Mouse (Mus musculus) heart, embryonic 16.5 days (tissue): ENCODE data around the gene Glp2r. TPM values are rescaled to one million over a fixed set of nuclear protein-coding genes. Genes with fewer than 3 reads are reported as not detected.

Source experiments
- ATAC-seq: fragments of 200-750 bp; cut with Nextera tagmentation; replicated peaks from 2 replicates; pipeline ENCODE4 v1.8.0; 2017; ENCODE audit warnings: moderate number of reproducible peaks; ENCODE audit not compliant: insufficient read depth, low FRiP score; ENCODE audit errors: extremely low read depth
- H3K27ac ChIP-seq: fragments of 300-500 bp; sonication (generic); 2 replicates; pipeline ENCODE4 v1.5.1; 2014; ENCODE audit warnings: mild to moderate bottlenecking, low read length, control low read depth, moderate library complexity
- H3K27me3 ChIP-seq: fragments of 300-500 bp; sonication (generic); 2 replicates; pipeline ENCODE4 v1.6.1; 2014; ENCODE audit warnings: low read length, mixed read lengths; ENCODE audit not compliant: control insufficient read depth, insufficient read depth
- H3K36me3 ChIP-seq: fragments of 300-500 bp; sonication (generic); 2 replicates; pipeline ENCODE4 v1.6.1; 2014; ENCODE audit not compliant: control insufficient read depth, insufficient read depth
- H3K4me1 ChIP-seq: fragments of 300-500 bp; sonication (generic); 2 replicates; pipeline ENCODE4 v1.6.1; 2014; ENCODE audit warnings: low read length, mixed read lengths; ENCODE audit not compliant: control insufficient read depth, insufficient read depth
- H3K4me2 ChIP-seq: fragments of 300-500 bp; sonication (generic); 2 replicates; pipeline ENCODE4 v1.6.1; 2014; ENCODE audit warnings: low read depth, mild to moderate bottlenecking, control low read depth, low read length
- H3K4me3 ChIP-seq: fragments of 300-500 bp; sonication (generic); 2 replicates; pipeline ENCODE4 v1.5.1; 2014; ENCODE audit warnings: mild to moderate bottlenecking, control low read depth, low read length
- H3K9ac ChIP-seq: fragments of 300-500 bp; sonication (generic); 2 replicates; pipeline ENCODE4 v1.6.1; 2014; ENCODE audit warnings: low read length, control low read depth
- H3K9me3 ChIP-seq: fragments of 300-500 bp; sonication (generic); replicated peaks from 2 replicates; pipeline ENCODE4 v1.6.1; 2016; ENCODE audit warnings: low read length; ENCODE audit not compliant: control insufficient read depth
- WGBS: fragments of 180-500 bp; shearing (Covaris S2); extraction: QIAGEN DNeasy Blood & Tissue Kit; methylation state at CpG from one replicate; pipeline ENCODE4 v1.1.7; 2014; 5-methylcytosine and 5-hydroxymethylcytosine counted together
- polyA plus RNA-seq: library from polyadenylated mRNA; unstranded; fragments of >200 nt; fragmentation: Nextera tagmentation; extraction: Ambion mirVana; gene quantifications from 2 replicates; pipeline ENCODE4 v1.2.1, GENCODE M21; 2015

The Glp2r gene
- polyA plus RNA-seq, 1 experiment from 2014 or later = 0.07 TPM

DNA sequence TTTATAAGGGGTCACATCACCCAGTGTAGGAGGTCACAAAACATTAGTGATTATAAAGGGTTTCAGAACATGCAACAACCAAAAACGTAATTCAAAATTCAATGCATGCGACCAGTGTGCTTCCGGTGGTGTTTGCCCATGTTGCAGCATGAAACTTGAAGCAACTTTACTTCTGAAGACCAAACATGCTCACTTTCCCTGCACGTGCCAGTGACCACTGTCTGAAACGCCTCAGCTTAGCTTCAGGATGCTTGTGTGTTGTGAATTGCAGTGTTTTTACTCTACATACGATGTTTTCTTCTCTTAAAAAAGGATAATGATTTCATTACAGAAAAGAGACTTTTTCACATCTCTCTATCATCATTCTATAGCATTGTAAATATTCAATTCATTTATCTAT, 32.6 kb downstream of the Glp2r start:
- no peaks in the 10 kb centered on the region for H3K4me1 ChIP-seq
- no peaks in the 10 kb centered on the region for H3K36me3 ChIP-seq
- ATAC-seq = no peak
- no peaks in the 10 kb centered on the region for H3K27me3 ChIP-seq
- H3K9me3 ChIP-seq = no peaks in the 10 kb centered on the region
- H3K27ac ChIP-seq = no peak overlapping the region
- H3K4me2 ChIP-seq = no peak overlapping the region
- H3K9ac ChIP-seq = no peak overlapping the region
- no peak overlapping the region for H3K4me3 ChIP-seq
- 77% methylated on average over 6 of the region's 6 CpGs for WGBS

DNA sequence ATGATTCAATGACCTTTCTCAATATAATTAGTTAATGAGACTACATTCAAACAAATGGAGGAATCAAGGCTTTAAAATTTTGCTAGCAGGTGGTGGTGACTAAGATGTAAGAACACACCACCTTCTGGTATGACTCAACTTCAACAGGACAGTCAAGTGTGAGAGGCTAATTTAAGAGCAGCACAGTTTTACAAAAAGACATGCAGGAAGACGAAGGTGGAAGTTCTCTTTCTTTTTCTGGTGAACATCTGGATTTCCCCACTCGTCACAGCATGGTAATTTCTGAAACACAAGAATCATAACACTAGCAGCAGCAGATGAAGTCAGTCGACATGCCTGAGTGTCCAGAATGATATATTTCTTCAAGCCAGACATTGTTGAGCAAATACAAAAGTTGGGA, 36.4 kb downstream of the Glp2r start:
- Histone ChIP-seq H3K4me1 (no peaks in the 10 kb centered on the region), H3K9me3 (0 out of 2 replicates have a peak, but pooled peaks cover 3% of the 10 kb centered on the region), H3K27me3 (no peaks in the 10 kb centered on the region), H3K4me3 (no peak overlapping the region), H3K9ac (no peak overlapping the region), H3K4me2 (no peak overlapping the region), H3K36me3 (no peaks in the 10 kb centered on the region), H3K27ac (no peak overlapping the region)
- ATAC-seq = no peak
- 69% methylated on average over 3 of the region's 3 CpGs for WGBS

DNA sequence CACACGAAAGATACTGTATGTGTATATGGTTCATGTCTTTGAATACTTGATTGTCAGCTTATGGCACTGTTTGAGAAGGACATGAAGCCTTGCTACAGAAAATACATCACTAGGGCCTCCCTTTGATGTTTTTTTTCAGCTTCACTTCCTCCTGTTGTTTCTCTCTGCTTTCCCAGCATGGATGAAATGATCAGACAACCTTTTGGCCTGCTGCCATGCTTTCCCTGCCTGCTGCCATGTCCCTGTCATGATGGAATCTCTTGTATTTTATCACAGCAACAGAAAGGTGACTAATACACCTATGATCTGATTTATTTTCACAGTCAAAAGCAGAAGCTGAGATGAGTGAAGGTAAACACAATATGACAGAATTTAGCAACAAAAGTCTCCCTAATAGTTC, 37.2 kb downstream of the Glp2r start:
- Histone ChIP-seq H3K4me2 (no peak overlapping the region), H3K4me3 (no peak overlapping the region), H3K4me1 (no peaks in the 10 kb centered on the region), H3K36me3 (no peaks in the 10 kb centered on the region), H3K9ac (no peak overlapping the region), H3K27ac (no peak overlapping the region), H3K27me3 (no peaks in the 10 kb centered on the region), H3K9me3 (0 out of 2 replicates have a peak, but pooled peaks cover 3% of the 10 kb centered on the region)
- ATAC-seq = no peak
- 83% methylated on average over 1 of the region's 1 CpGs for WGBS

DNA sequence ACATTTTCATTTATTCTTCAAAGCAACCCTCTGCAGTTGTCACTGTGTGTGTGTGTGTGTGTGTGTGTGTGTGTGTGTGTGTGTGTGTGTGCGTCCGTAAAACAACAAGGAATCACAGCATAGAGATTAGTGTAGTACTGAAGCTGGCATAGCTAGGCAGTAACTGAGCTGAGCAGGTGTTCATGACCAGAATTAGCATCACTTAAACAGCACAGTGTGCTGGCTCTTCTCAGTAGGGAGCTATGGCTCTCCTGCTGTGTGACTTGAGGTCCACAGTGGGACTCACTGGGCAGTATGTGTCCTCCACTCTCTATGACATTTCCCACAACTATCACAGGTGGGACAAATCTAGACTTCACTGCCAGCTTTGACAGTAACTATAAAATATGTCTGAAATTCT, 39.9 kb downstream of the Glp2r start:
- no peak overlapping the region for H3K4me2 ChIP-seq
- H3K4me3 ChIP-seq = no peak overlapping the region
- ATAC-seq = no peak
- no peak overlapping the region for H3K9ac ChIP-seq
- peaks cover 9% of the 10 kb centered on the region for H3K4me1 ChIP-seq
- H3K27ac ChIP-seq = no peak overlapping the region
- H3K27me3 ChIP-seq = no peaks in the 10 kb centered on the region
- WGBS = 87% methylated on average over 2 of the region's 2 CpGs
- no peaks in the 10 kb centered on the region for H3K36me3 ChIP-seq
- H3K9me3 ChIP-seq = 0 out of 2 replicates have a peak, but pooled peaks cover 3% of the 10 kb centered on the region

DNA sequence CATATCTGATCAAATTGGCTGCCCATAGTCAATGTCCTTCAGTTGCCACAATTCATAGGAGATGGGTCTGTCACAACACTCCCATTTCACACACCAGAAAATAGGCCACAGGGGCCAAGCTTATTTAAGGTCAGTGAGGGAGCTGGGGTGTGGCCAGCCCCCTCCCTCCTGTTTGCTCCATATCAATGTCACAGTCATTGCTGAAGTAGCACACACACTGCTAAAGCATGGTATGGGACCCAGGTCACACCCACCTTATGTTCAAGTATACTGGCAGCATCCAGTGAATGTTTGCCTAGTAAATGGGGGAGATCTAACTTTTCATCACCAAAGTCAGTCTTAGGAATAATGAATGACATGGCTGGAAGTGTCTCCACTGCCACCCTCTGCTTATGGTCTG, 42.2 kb downstream of the Glp2r start:
- Histone ChIP-seq H3K27ac (no peak overlapping the region), H3K36me3 (no peaks in the 10 kb centered on the region), H3K4me2 (no peak overlapping the region), H3K27me3 (no peaks in the 10 kb centered on the region), H3K9me3 (0 out of 2 replicates have a peak, but pooled peaks cover 3% of the 10 kb centered on the region), H3K9ac (no peak overlapping the region), H3K4me3 (no peak overlapping the region), H3K4me1 (peaks cover 9% of the 10 kb centered on the region)
- no peak for ATAC-seq

DNA sequence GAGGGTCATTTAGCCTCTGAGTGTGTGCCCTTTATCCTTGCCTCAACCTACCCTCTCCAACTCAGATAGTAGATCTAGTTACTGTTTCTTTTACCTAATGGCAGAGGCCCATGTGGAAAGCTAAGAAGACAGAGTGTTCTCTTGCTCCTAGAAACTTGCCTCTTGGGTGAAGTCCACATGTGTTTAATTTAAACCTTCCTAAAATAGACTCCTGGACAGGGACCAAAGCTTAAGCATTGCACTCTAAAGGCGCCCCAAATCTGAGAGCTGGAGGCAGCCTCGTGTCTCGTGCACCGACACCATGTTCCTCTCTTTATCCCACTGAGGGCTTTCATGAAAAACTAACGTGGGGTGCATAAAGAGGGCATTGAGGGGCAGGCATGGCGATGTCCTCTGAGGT, 43.9 kb downstream of the Glp2r start:
- peak; percentile 71 for ATAC-seq
- Histone ChIP-seq H3K27ac (peak overlapping the region; percentile 66), H3K27me3 (no peaks in the 10 kb centered on the region), H3K9me3 (0 out of 2 replicates have a peak, but pooled peaks cover 3% of the 10 kb centered on the region), H3K36me3 (no peaks in the 10 kb centered on the region), H3K9ac (no peak overlapping the region), H3K4me1 (peaks cover 9% of the 10 kb centered on the region), H3K4me3 (no peak overlapping the region), H3K4me2 (no peak overlapping the region)
- WGBS = 44% methylated on average over 6 of the region's 6 CpGs

DNA sequence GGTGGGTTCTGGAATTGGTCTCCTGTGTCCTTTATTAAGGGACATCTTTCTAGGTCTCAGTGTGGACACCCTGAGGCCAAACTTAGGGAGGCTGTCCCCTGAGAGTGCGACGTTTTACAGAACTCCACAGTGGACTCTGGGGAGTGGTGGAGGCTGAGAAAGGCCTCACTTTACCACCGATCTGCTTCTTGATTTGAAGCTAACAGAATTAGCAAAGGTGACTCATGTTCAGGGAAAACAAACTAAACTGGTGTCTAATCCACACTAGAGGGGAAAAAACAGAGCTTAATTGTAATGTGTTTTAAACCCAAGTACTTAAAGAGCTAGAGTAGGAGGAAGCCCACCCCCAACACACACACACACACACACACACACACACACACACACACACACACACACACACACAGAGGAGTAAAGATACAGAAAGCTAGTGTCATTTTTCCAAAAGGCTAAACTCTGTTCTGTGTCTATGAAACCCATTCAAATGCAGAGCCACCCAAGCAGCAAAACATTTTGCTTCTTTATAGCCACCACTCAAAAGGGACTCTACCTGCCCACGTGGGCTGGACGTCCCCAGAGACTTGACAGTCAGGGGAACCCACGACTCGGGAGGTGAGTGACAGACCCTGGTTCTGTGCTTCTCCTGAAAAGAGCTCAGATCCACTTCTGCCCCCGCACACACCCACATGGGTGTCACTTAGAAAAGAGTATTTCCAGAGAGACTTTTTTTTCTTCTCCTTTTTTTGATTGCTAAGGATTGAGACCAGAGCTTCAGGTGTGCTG, 47.5 kb downstream of the Glp2r start:
- 76% methylated on average over 8 of the region's 8 CpGs for WGBS
- no peaks in the 10 kb centered on the region for H3K9me3 ChIP-seq
- no peak for ATAC-seq
- no peak overlapping the region for H3K4me2 ChIP-seq
- no peak overlapping the region for H3K9ac ChIP-seq
- no peak overlapping the region for H3K27ac ChIP-seq
- H3K4me3 ChIP-seq = no peak overlapping the region
- H3K27me3 ChIP-seq = no peaks in the 10 kb centered on the region
- H3K36me3 ChIP-seq = no peaks in the 10 kb centered on the region
- peaks cover 18% of the 10 kb centered on the region for H3K4me1 ChIP-seq

DNA sequence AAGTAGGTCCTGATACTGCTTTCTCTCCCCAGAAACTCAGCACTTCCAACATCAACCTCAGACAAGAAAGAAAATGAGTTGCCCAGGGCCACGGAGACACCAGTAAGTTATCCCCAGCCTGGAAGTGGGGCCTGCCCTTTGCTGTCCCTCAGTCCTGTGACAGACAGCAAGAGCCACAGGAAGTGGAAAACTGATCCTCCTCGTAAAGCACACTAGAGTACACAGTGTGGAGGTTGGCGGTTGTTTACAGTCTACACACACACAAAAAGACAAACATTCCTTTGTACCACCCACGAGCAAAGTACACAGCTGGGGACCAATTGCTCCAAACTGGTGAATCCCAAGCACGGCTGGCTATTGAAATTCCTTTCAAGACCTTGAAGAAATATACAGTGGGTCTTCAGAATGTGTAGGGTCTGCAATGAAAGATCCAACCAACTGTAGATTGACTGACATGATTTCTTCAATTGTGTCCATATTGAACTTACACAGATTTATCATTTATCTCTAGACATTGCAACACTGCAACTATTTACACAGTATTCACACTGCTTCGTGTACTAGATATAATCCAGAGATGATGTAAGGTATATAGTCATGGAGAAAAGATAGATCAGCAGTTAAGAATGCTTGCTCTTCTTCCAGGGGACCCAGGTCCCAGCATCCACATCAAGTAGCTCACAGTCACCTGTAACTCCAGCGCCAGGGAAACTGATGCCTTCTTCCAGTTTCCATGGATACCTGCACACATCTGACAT, 48.4 kb downstream of the Glp2r start:
- H3K9ac ChIP-seq = no peak overlapping the region
- no peaks in the 10 kb centered on the region for H3K36me3 ChIP-seq
- H3K27ac ChIP-seq = no peak overlapping the region
- H3K9me3 ChIP-seq = no peaks in the 10 kb centered on the region
- H3K27me3 ChIP-seq = no peaks in the 10 kb centered on the region
- ATAC-seq = no peak
- H3K4me1 ChIP-seq = peaks cover 18% of the 10 kb centered on the region
- WGBS = 73% methylated on average over 7 of the region's 7 CpGs
- H3K4me2 ChIP-seq = no peak overlapping the region
- no peak overlapping the region for H3K4me3 ChIP-seq

DNA sequence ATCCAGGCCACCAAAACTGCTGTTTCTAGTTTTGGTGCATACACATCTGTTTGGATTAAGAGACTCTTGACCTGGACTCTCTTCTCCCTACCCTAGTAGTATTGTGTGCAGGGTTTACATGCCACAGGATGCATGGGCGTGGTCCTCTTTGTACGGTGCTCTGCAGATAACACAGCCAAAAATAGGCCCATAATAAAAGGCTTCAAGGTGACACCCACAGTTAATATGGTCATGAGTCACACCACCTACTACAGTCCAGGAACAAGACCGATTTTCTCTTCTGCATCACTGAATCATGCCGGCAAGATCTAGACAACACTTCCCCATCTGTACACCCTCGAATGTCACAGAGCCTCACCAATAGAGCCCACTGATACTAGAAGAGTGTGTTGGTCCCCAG, 49.5 kb downstream of the Glp2r start:
- peaks cover 9% of the 10 kb centered on the region for H3K4me1 ChIP-seq
- no peaks in the 10 kb centered on the region for H3K36me3 ChIP-seq
- ATAC-seq = no peak; the same call in 1 of the 2 replicates
- 56% methylated on average over 5 of the region's 5 CpGs for WGBS
- no peak overlapping the region for H3K4me2 ChIP-seq
- no peak overlapping the region for H3K4me3 ChIP-seq
- no peaks in the 10 kb centered on the region for H3K9me3 ChIP-seq
- H3K9ac ChIP-seq = no peak overlapping the region
- H3K27me3 ChIP-seq = no peaks in the 10 kb centered on the region
- peak overlapping the region; percentile 42 for H3K27ac ChIP-seq
